Mouse (Mus musculus) hematopoietic multipotent progenitor cell, adult 10-12 weeks (in vitro differentiated cells): Measurements from ENCODE around the gene Izumo1r. TPM values are rescaled to one million over a fixed set of nuclear protein-coding genes. Genes with fewer than 3 reads are reported as not detected.

Experiments
- polyA plus RNA-seq: library from polyadenylated mRNA; stranded (reverse); fragments of >175 nt; gene quantifications from 2 replicates; pipeline ENCODE4 v1.2.3, GENCODE M21; 2012; ENCODE audit warnings: low replicate concordance

Izumo1r gene
- 37.2 and 70.3 TPM in 2 replicates for polyA plus RNA-seq

DNA sequence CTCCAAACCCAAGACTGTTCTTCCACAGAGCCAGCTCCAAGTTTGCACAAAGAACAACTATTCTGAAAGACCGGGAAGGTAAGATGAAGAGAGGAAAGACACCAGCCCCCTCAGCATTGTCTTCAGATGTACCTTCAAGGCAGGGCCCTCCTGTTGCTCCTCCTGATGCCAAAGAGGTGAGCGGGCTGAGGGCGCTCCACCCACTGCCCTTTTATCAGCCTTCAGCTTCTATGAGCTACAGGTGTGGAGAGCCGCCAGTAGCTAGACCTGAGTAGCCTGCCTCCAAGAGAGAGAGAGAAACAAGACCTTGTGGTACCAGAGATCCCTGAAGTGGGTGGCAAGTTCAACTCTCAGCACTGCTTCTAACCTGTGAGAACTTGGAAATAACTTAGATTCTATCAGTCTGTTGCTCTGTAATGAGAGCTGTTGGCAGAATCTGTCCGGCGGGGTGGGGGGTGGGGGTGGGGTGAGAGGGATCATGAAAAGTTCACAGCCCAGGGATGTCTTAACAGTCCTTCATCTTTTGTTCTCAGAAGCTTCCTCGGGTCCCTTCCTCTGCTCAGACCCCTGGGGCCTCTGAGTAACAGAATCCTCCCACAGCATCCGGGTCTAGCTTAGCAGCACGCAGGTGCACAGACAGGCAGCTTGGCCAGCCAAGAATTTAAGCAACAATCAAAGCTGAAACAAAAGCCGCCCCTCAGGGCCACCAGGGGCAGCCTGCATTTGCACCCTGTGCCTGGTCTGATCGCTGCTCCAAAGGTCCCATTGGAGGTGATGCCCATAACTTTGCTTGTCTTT is at the start of gene Izumo1r:
Izumo1r (minus strand) TSS at position 369 of the 798 bp plus-strand sequence.

DNA sequence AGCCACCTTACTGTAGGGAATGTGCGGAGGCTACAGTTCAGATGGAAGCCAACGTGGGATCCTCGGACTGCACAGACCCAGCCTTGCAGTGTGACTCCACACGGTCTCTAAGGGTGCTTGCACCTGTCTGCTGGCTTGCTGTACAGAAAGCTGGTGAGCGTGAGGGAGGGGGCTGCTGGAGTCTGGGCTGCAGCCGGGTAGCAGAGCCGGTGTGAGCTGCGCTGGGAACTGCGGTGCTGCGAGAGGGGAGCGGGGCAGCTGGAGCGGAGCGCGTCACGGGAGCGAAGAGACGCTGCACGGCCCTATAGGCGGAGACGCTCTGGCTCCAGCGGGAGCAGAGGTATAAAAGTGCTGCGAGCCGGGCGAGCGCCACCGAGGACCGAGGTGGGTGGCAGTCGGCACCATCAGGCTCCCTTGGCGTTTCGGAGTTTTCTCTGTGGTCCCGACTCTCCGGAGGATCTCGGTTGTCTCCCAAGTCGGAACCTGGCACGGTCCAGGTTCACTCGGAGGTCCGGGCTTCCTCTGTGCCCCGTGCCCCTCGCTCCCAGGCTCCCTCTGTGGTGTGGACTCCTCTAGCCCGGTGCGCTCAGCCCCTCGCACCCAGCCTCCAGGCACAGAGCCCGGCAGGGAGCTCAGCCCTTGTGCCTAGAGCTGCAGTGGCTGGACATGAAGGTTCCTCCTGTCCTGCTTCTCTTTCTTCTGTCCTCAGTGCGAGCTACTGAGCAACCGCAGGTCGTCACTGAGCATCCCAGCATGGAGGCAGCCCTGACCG is 43.7 kb downstream of the Izumo1r start, which contains the start of gene Gpr83:
Gpr83 (plus strand) TSS at position 343 of the 772 bp plus-strand sequence.

Other genes with a start within 250 kb of the Izumo1r start
- gene Piwil4, start 163.2 kb downstream of the Izumo1r start, polyA plus RNA-seq, result not detected in 2 replicates
- 4.0 and 11.1 TPM in 2 replicates for gene Fut4, start 151.6 kb downstream of the Izumo1r start, polyA plus RNA-seq
- gene 1700012B09Rik, start 132.9 kb downstream of the Izumo1r start, polyA plus RNA-seq, result not detected in 2 replicates
- 3.5 and 5.0 TPM in 2 replicates for gene Mre11a, start 119.3 kb downstream of the Izumo1r start, polyA plus RNA-seq
- 21.8 and 37.5 TPM in 2 replicates for gene Ankrd49, start 119.1 kb downstream of the Izumo1r start, polyA plus RNA-seq
- gene Gpr83, start 43.7 kb downstream of the Izumo1r start, polyA plus RNA-seq, result 0.96 and 4.0 TPM in 2 replicates
- 18.1 and 26.8 TPM in 2 replicates for gene Panx1, start 141.5 kb upstream of the Izumo1r start, polyA plus RNA-seq
- gene Hephl1, start 208.2 kb upstream of the Izumo1r start, polyA plus RNA-seq, result not detected in 2 replicates